Mouse (Mus musculus) intestine, embryonic 14.5 days (tissue): ENCODE results near the gene Lysmd3. TPM values are rescaled to one million over a fixed set of nuclear protein-coding genes. Genes with fewer than 3 reads are reported as not detected.
A peak's percentile ranks its signal among the peaks of the same experiment; 100 is the strongest.

Experiments
- ATAC-seq: fragments of 200-750 bp; cut with Nextera tagmentation; replicated peaks from 2 replicates; pipeline ENCODE4 v1.8.0; 2017; ENCODE audit warnings: low read depth, moderate number of reproducible peaks, moderate TSS enrichment, moderate library complexity; ENCODE audit not compliant: low FRiP score, low TSS enrichment
- DNase-seq: peaks from one replicate; pipeline ENCODE4 v3.0.0-alpha.2; 2018; ENCODE audit warnings: low spot score
- H3K27ac ChIP-seq: fragments of 300-500 bp; sonication (generic); 2 replicates; pipeline ENCODE4 v1.5.1; 2014; ENCODE audit warnings: low read depth, mild to moderate bottlenecking, control low read depth
- H3K27me3 ChIP-seq: fragments of 300-500 bp; sonication (generic); replicated peaks from 2 replicates; pipeline ENCODE4 v1.6.1; 2014; ENCODE audit warnings: low read length, control low read depth; ENCODE audit not compliant: control insufficient read depth, insufficient read depth
- H3K36me3 ChIP-seq: fragments of 300-500 bp; sonication (generic); 2 replicates; pipeline ENCODE4 v1.6.1; 2014; ENCODE audit warnings: low read length, control low read depth; ENCODE audit not compliant: control insufficient read depth, insufficient read depth
- H3K4me1 ChIP-seq: fragments of 300-500 bp; sonication (generic); replicated peaks from 2 replicates; pipeline ENCODE4 v1.6.1; 2014; ENCODE audit warnings: low read length, control low read depth, mixed read lengths; ENCODE audit not compliant: control insufficient read depth, insufficient read depth
- H3K4me2 ChIP-seq: fragments of 300-500 bp; sonication (generic); 2 replicates; pipeline ENCODE4 v1.6.1; 2014; ENCODE audit warnings: low read length
- H3K4me3 ChIP-seq: fragments of 300-500 bp; sonication (generic); 2 replicates; pipeline ENCODE4 v1.5.1; 2014; ENCODE audit warnings: low read depth, low read length, control low read depth, mixed read lengths
- H3K9ac ChIP-seq: fragments of 300-500 bp; sonication (generic); 2 replicates; pipeline ENCODE4 v1.6.1; 2014; ENCODE audit warnings: mild to moderate bottlenecking, low read length
- H3K9me3 ChIP-seq: fragments of 300-500 bp; sonication (generic); 2 replicates; pipeline ENCODE4 v1.6.1; 2016; ENCODE audit warnings: low read length, control low read depth; ENCODE audit not compliant: control insufficient read depth
- WGBS: fragments of 180-500 bp; shearing (Covaris S2); extraction: QIAGEN DNeasy Blood & Tissue Kit; methylation state at CpG from one replicate; pipeline ENCODE4 v1.1.7; 2014; 5-methylcytosine and 5-hydroxymethylcytosine counted together
- polyA plus RNA-seq: library from polyadenylated mRNA; unstranded; fragments of >200 nt; fragmentation: Nextera tagmentation; extraction: Ambion mirVana; gene quantifications from 2 replicates; pipeline ENCODE4 v1.2.1, GENCODE M21; 2014

The Lysmd3 gene
- polyA plus RNA-seq, 1 experiment from 2014 or later: 25.0 TPM

GRCm38 (mm10) chr13:81658053-81658752, 740 bp downstream of the Lysmd3 start:
- 5% methylated on average over 21 of the region's 21 CpGs for WGBS
- H3K4me1 ChIP-seq: peaks cover 18% of the 10 kb centered on the region

DNA sequence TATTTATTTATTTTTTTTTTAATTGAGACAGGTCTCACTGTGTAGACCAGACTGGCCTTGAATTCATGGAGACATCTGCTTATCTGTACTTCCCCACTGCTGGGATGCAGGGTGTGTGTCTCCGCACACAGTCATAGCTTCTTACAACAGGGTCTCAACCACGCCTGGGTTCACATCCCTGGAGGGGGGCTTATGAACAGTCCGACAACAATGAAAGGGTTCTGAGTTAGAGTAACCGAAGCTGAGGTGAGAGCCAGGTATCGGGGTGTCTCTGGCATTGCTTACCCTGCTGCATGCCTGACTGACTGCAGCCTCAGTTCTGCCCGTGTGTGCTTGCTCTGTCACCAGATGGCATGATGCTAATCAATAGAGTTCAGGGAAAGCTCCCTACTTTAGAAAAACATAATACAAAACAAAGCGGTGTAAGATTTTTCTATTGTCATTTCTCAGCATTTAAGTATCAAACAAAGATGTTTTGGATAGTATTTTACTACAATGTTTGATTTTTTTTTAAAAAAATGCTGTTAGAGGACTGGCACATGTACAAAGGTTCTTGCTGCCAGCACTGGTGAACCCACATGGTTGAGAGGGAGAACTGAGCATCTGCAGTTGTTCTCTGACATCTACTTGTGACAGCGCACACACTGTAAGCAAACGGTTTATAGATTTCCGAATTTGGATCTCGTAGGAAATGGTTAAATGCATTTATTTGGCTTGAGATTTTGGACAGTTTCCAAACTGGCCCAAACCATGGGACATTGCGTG, 6.3 kb downstream of the Lysmd3 start:
- 84% methylated on average over 12 of the region's 12 CpGs for WGBS
- ATAC-seq: 0 out of 2 replicates have a peak, but pooled peaks have one; percentile 40
- Histone ChIP-seq H3K9ac (no peak overlapping the region), H3K36me3 (peaks cover 39% of the 10 kb centered on the region), H3K4me1 (peaks cover 9% of the 10 kb centered on the region), H3K27me3 (no peaks in the 10 kb centered on the region), H3K4me3 (no peak overlapping the region), H3K4me2 (no peak overlapping the region), H3K27ac (no peak overlapping the region), H3K9me3 (no peaks in the 10 kb centered on the region)
- no peak for DNase-seq

More at GRCm38 (mm10) chr13:81658053-81658752, 740 bp downstream of the Lysmd3 start:
- Histone ChIP-seq H3K4me3 (peak overlapping the region; percentile 86), H3K27me3 (no peaks in the 10 kb centered on the region), H3K4me2 (peak overlapping the region; percentile 56), H3K36me3 (no peaks in the 10 kb centered on the region), H3K9me3 (no peaks in the 10 kb centered on the region), H3K9ac (peak overlapping the region; percentile 80), H3K27ac (peak overlapping the region; percentile 84)
- ATAC-seq: peak; percentile 14
- DNase-seq: no peak

DNA sequence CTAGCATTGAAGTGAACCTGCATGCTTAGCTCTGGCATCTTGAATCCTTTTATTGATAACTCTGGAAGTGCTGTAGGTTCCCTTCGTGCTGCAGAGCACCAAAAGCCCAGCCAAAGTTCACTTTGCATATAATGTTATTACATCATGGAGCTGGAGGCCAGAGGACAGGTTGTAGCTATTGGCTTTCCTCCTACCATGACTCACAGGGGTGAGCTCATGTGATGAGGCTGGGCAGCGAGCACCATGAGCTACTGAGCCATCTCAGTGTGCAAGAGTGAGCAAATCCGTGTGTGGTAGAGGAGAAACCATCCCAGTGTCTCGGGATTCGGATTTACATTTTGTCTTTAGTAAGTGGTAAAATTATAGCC, 6.9 kb downstream of the Lysmd3 start:
- ATAC-seq: no peak

GRCm38 (mm10) chr13:81667713-81668112, 10.2 kb downstream of the Lysmd3 start:
- Histone ChIP-seq H3K4me2 (no peak overlapping the region), H3K9me3 (no peaks in the 10 kb centered on the region), H3K36me3 (peaks cover 60% of the 10 kb centered on the region), H3K27me3 (no peaks in the 10 kb centered on the region), H3K27ac (no peak overlapping the region), H3K9ac (no peak overlapping the region), H3K4me3 (no peak overlapping the region), H3K4me1 (no peaks in the 10 kb centered on the region)
- 89% methylated on average over 5 of the region's 5 CpGs for WGBS
- no peak for DNase-seq
- ATAC-seq: no peak

More for the DNA sequence above, 6.9 kb downstream of the Lysmd3 start:
- no peaks in the 10 kb centered on the region for H3K9me3 ChIP-seq
- H3K4me3 ChIP-seq: no peak overlapping the region
- no peak overlapping the region for H3K9ac ChIP-seq
- no peak overlapping the region for H3K27ac ChIP-seq
- H3K4me2 ChIP-seq: no peak overlapping the region
- peaks cover 44% of the 10 kb centered on the region for H3K36me3 ChIP-seq
- H3K4me1 ChIP-seq: 0 out of 2 replicates have a peak, but pooled peaks cover 3% of the 10 kb centered on the region
- no peaks in the 10 kb centered on the region for H3K27me3 ChIP-seq
- WGBS: 88% methylated on average over 5 of the region's 5 CpGs
- no peak for DNase-seq

- Histone ChIP-seq H3K4me3 (no peak overlapping the region), H3K27ac (no peak overlapping the region), H3K4me2 (no peak overlapping the region), H3K9me3 (no peaks in the 10 kb centered on the region), H3K4me1 (no peaks in the 10 kb centered on the region), H3K36me3 (peaks cover 18% of the 10 kb centered on the region), H3K9ac (no peak overlapping the region), H3K27me3 (no peaks in the 10 kb centered on the region)
- ATAC-seq (no peak), DNase-seq (no peak)
- 74% methylated on average over 8 of the region's 8 CpGs for whole genome bisulfite sequencing
These were observed 17.9 kb downstream of the Lysmd3 start for GRCm38 (mm10) chr13:81675333-81675732.

GRCm38 (mm10) chr13:81683107-81683506, 25.6 kb downstream of the Lysmd3 start:
- no peaks in the 10 kb centered on the region; the same call in 1 of the 2 replicates for H3K36me3 ChIP-seq

GRCm38 (mm10) chr13:81684258-81684657, 26.8 kb downstream of the Lysmd3 start:
- Histone ChIP-seq H3K9ac (no peak overlapping the region), H3K4me3 (no peak overlapping the region), H3K27me3 (no peaks in the 10 kb centered on the region), H3K4me2 (no peak overlapping the region), H3K27ac (no peak overlapping the region), H3K9me3 (no peaks in the 10 kb centered on the region), H3K36me3 (no peaks in the 10 kb centered on the region; the same call in 1 of the 2 replicates), H3K4me1 (no peaks in the 10 kb centered on the region)
- no peak for ATAC-seq
- 76% methylated on average over 5 of the region's 5 CpGs for WGBS
- no peak for DNase-seq

More at GRCm38 (mm10) chr13:81683107-81683506, 25.6 kb downstream of the Lysmd3 start:
- no peak overlapping the region for H3K4me3 ChIP-seq
- ATAC-seq (no peak), DNase-seq (no peak)
- H3K9me3 ChIP-seq: no peaks in the 10 kb centered on the region
- no peak overlapping the region for H3K9ac ChIP-seq
- H3K4me2 ChIP-seq: no peak overlapping the region
- H3K4me1 ChIP-seq: no peaks in the 10 kb centered on the region
- H3K27ac ChIP-seq: no peak overlapping the region
- no peaks in the 10 kb centered on the region for H3K27me3 ChIP-seq
- 82% methylated on average over 3 of the region's 3 CpGs for WGBS

DNA sequence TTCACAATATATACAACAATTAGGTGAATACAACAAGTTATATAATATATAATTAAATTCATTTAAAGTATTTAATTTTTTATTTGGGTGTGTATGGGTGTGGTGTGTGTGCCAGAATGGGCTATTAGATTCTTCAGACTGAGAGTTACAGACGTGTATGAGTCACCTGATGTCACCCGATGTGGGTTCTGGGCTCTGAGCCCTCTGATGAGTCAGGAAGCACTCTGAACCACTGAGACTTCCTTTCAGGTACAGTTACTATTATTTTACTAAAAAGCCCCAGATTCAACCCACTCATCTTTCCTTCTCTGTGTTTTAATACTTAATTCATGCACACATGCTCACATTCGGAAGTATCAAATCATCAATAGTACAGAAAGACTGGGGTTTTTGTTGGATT, 27.4 kb downstream of the Lysmd3 start:
- no peaks in the 10 kb centered on the region for H3K27me3 ChIP-seq
- WGBS: 88% methylated on average over 3 of the region's 3 CpGs
- H3K4me2 ChIP-seq: no peak overlapping the region
- no peaks in the 10 kb centered on the region; the same call in 1 of the 2 replicates for H3K36me3 ChIP-seq
- no peak for DNase-seq
- H3K27ac ChIP-seq: no peak overlapping the region
- no peaks in the 10 kb centered on the region for H3K9me3 ChIP-seq
- H3K9ac ChIP-seq: no peak overlapping the region
- H3K4me1 ChIP-seq: no peaks in the 10 kb centered on the region
- no peak overlapping the region for H3K4me3 ChIP-seq
- ATAC-seq: no peak
